Mouse (Mus musculus) neural tube, embryonic 14.5 days (tissue): ENCODE measurements around the gene Wnt9b. TPM values are rescaled to one million over a fixed set of nuclear protein-coding genes. Genes with fewer than 3 reads are reported as not detected.

ENCODE experiments used
- ATAC-seq: fragments of 200-750 bp; cut with Nextera tagmentation; 2 replicates; pipeline ENCODE4 v1.8.0; 2017; ENCODE audit warnings: low read depth, mild to moderate bottlenecking, moderate TSS enrichment, moderate library complexity
- H3K27ac ChIP-seq: fragments of 300-500 bp; sonication (generic); 2 replicates; pipeline ENCODE4 v1.5.1; 2014; ENCODE audit warnings: low read depth, mild to moderate bottlenecking, control low read depth, low read length, moderate library complexity, mixed read lengths
- H3K27me3 ChIP-seq: fragments of 300-500 bp; sonication (generic); 2 replicates; pipeline ENCODE4 v1.6.1; 2014; ENCODE audit warnings: low read length; ENCODE audit not compliant: control insufficient read depth, insufficient read depth
- H3K36me3 ChIP-seq: fragments of 300-500 bp; sonication (generic); 2 replicates; pipeline ENCODE4 v1.6.1; 2014; ENCODE audit warnings: low read length, mixed read lengths; ENCODE audit not compliant: control insufficient read depth, insufficient read depth
- H3K4me1 ChIP-seq: fragments of 300-500 bp; sonication (generic); 2 replicates; pipeline ENCODE4 v1.6.1; 2014; ENCODE audit warnings: low read length; ENCODE audit not compliant: control insufficient read depth, insufficient read depth
- H3K4me2 ChIP-seq: fragments of 300-500 bp; sonication (generic); 2 replicates; pipeline ENCODE4 v1.6.1; 2014; ENCODE audit warnings: mild to moderate bottlenecking, low read depth, low read length, control low read depth
- H3K4me3 ChIP-seq: fragments of 300-500 bp; sonication (generic); 2 replicates; pipeline ENCODE4 v1.5.1; 2014; ENCODE audit warnings: low read depth, low read length, control low read depth, mixed read lengths
- H3K9ac ChIP-seq: fragments of 300-500 bp; sonication (generic); replicated peaks from 2 replicates; pipeline ENCODE4 v1.6.1; 2014; ENCODE audit warnings: low read depth, mild to moderate bottlenecking, control low read depth, low read length, mixed read lengths
- H3K9me3 ChIP-seq: fragments of 300-500 bp; sonication (generic); 2 replicates; pipeline ENCODE4 v1.6.1; 2016; ENCODE audit warnings: low read length; ENCODE audit not compliant: control insufficient read depth
- whole genome bisulfite sequencing: fragments of 180-500 bp; shearing (Covaris S2); extraction: QIAGEN DNeasy Blood & Tissue Kit; methylation state at CpG from one replicate; pipeline ENCODE4 v1.1.7; 2014; 5-methylcytosine and 5-hydroxymethylcytosine counted together
- polyA plus RNA-seq: library from polyadenylated mRNA; unstranded; fragments of >200 nt; fragmentation: Nextera tagmentation; extraction: Ambion mirVana; gene quantifications from 2 replicates; pipeline ENCODE4 v1.2.1, GENCODE M21; 2014

Gene Wnt9b
- polyA plus RNA-seq, 1 experiment from 2014 or later = 0.25 TPM

- H3K9ac ChIP-seq = no peak overlapping the region
- no peak overlapping the region for H3K4me2 ChIP-seq
- H3K4me3 ChIP-seq = no peak overlapping the region
- ATAC-seq = no peak
- H3K4me1 ChIP-seq = 0 out of 2 replicates have a peak, but pooled peaks cover 3% of the 10 kb centered on the region
- no peaks in the 10 kb centered on the region for H3K9me3 ChIP-seq
- WGBS = 28% methylated on average over 1 of the region's 1 CpGs
- no peaks in the 10 kb centered on the region for H3K36me3 ChIP-seq
- no peak overlapping the region for H3K27ac ChIP-seq
- no peaks in the 10 kb centered on the region for H3K27me3 ChIP-seq
These were observed 56.4 kb downstream of the Wnt9b start for GRCm38 (mm10) chr11:103693241-103693640.

- Histone ChIP-seq H3K4me3 (no peak overlapping the region), H3K9me3 (no peaks in the 10 kb centered on the region), H3K4me1 (no peaks in the 10 kb centered on the region), H3K4me2 (no peak overlapping the region), H3K27ac (no peak overlapping the region), H3K27me3 (no peaks in the 10 kb centered on the region), H3K36me3 (peaks cover 14% of the 10 kb centered on the region), H3K9ac (no peak overlapping the region)
- WGBS = 100% methylated on average over 1 of the region's 1 CpGs
- ATAC-seq = no peak
These were observed 58.6 kb downstream of the Wnt9b start for GRCm38 (mm10) chr11:103691036-103691435.

- Histone ChIP-seq H3K36me3 (peaks cover 30% of the 10 kb centered on the region), H3K9me3 (no peaks in the 10 kb centered on the region), H3K9ac (no peak overlapping the region; the same call in 1 of the 2 replicates), H3K27ac (no peak overlapping the region), H3K4me1 (no peaks in the 10 kb centered on the region), H3K4me2 (no peak overlapping the region), H3K4me3 (no peak overlapping the region), H3K27me3 (no peaks in the 10 kb centered on the region)
- ATAC-seq = no peak
- 30% methylated on average over 3 of the region's 3 CpGs for WGBS
These were observed 60.6 kb downstream of the Wnt9b start for GRCm38 (mm10) chr11:103688980-103689378.

- H3K4me3 ChIP-seq = no peak overlapping the region
- ATAC-seq = no peak
- no peaks in the 10 kb centered on the region for H3K9me3 ChIP-seq
- H3K9ac ChIP-seq = no peak overlapping the region
- H3K27ac ChIP-seq = no peak overlapping the region
- peaks cover 33% of the 10 kb centered on the region for H3K36me3 ChIP-seq
- H3K27me3 ChIP-seq = no peaks in the 10 kb centered on the region
- no peak overlapping the region for H3K4me2 ChIP-seq
- WGBS = 71% methylated on average over 6 of the region's 6 CpGs
- no peaks in the 10 kb centered on the region for H3K4me1 ChIP-seq
These were observed 61.2 kb downstream of the Wnt9b start for GRCm38 (mm10) chr11:103688271-103688979.

- H3K27me3 ChIP-seq = no peaks in the 10 kb centered on the region
- no peak overlapping the region for H3K9ac ChIP-seq
- 93% methylated on average over 6 of the region's 6 CpGs for WGBS
- no peaks in the 10 kb centered on the region for H3K9me3 ChIP-seq
- no peak overlapping the region for H3K27ac ChIP-seq
- ATAC-seq = no peak
- H3K36me3 ChIP-seq = peaks cover 50% of the 10 kb centered on the region
- no peaks in the 10 kb centered on the region for H3K4me1 ChIP-seq
- H3K4me3 ChIP-seq = no peak overlapping the region
- no peak overlapping the region for H3K4me2 ChIP-seq
These were observed 62.9 kb downstream of the Wnt9b start for GRCm38 (mm10) chr11:103686706-103687105.

DNA sequence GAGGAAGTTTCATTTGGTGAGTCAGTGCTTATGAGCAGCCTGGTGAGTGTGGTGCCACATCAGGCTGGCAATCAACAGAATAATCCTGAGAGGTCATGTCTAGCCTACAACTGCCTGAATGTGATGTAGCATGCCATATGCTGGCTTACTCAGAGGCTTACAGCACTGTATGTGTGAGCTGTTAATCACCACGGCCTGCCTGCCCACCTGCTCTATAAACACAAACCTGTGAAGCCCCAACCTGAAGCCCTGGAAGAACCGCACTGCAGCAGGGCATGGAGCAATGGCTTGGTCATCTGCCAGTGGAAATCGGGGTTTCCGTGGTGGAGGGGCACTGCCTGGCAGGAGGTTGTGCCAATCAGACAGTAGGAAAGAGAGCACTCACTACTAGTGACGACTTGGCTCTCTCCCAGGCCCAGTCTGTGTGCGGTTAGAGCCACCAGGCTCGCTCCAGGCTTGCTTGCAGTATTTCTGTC, 64.3 kb downstream of the Wnt9b start:
- Histone ChIP-seq H3K36me3 (peaks cover 61% of the 10 kb centered on the region), H3K27ac (no peak overlapping the region), H3K9ac (no peak overlapping the region), H3K9me3 (no peaks in the 10 kb centered on the region), H3K4me3 (no peak overlapping the region), H3K4me2 (no peak overlapping the region), H3K27me3 (no peaks in the 10 kb centered on the region), H3K4me1 (no peaks in the 10 kb centered on the region)
- no peak for ATAC-seq
- WGBS = 90% methylated on average over 7 of the region's 7 CpGs

- 90% methylated on average over 11 of the region's 11 CpGs for WGBS
- Histone ChIP-seq H3K27me3 (no peaks in the 10 kb centered on the region), H3K36me3 (peaks cover 71% of the 10 kb centered on the region), H3K4me2 (no peak overlapping the region), H3K4me3 (no peak overlapping the region), H3K9ac (no peak overlapping the region), H3K9me3 (no peaks in the 10 kb centered on the region), H3K4me1 (no peaks in the 10 kb centered on the region), H3K27ac (no peak overlapping the region)
- no peak for ATAC-seq
These were observed 65.8 kb downstream of the Wnt9b start for GRCm38 (mm10) chr11:103683667-103684334.

Other genes with a start within 250 kb of the Wnt9b start
- gene Lrrc37a, start 245.2 kb downstream of the Wnt9b start, polyA plus RNA-seq = not detected in 2 replicates
- not detected in 2 replicates for gene Gm884, start 128.7 kb downstream of the Wnt9b start, polyA plus RNA-seq
- gene Lyzl6, start 110.9 kb downstream of the Wnt9b start, polyA plus RNA-seq = not detected in 2 replicates
- 0.27 TPM in 1 of 2 replicates, not detected in the other for gene Rprml, start 100.3 kb downstream of the Wnt9b start, polyA plus RNA-seq
- gene Gosr2, start 51.9 kb downstream of the Wnt9b start, polyA plus RNA-seq = 76.3 and 88.8 TPM in 2 replicates
- 9.5 and 11.2 TPM in 2 replicates for gene Wnt3, start 24.3 kb upstream of the Wnt9b start, polyA plus RNA-seq
- 194 and 217 TPM in 2 replicates for gene Nsf, start 204.2 kb upstream of the Wnt9b start, polyA plus RNA-seq
- 172 and 174 TPM in 2 replicates for gene Arf2, start 216.9 kb upstream of the Wnt9b start, polyA plus RNA-seq